Mouse (Mus musculus) right cerebral cortex, postnatal 25 days (tissue): ENCODE measurements around the gene Ccr2.
"Not testable (repeated sequence)": the region's sequence is repeated elsewhere in the genome, so short reads cannot be mapped to it uniquely, and the experiment has no call there.

Source experiments
- DNase-seq: peaks from one replicate; pipeline ENCODE4 v3.0.0; 2022

Gene Ccr2

DNA sequence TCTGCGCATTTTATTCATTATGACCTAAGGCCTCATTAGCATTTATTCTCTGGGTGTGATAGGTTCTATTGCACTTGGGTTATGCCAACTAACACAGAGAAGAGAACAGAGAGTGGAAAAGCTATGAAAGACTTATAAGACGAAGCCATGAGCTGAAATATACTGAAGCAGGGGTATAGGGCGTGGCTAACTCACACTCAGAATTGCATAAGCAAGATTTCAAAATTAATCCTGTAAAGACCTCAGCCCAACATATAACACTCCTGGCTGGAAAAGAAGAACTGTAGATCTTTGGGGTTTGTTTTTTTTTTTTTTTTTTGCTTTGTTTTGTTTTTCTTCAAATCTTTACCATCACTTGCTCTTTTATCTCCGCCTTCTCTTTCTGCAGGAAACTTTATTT lies at the start of gene Ccr2:
Gene Ccr2 (plus strand): TSS at position 228 of the 400 bp plus-strand sequence.
- no peak for DNase-seq

DNA sequence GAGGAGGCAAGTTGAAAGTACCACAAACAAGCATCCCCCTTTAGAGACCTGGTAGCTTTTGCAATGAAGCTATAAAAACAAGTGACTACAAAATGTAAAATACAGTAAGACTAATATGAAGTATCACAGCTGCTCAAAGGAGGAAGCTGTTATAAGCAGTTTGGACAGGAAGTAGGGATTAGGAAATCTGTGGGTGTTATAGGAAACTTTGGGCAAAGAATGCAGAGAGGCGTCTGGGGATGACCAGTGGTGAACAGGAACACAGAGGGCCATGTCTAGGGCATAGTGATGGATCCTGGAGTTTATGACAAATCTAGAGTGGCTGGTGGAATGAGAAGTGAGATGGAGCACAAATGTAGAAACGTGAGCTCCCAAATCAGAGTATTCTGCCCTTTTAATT lies 48.2 kb upstream of the Ccr2 start:
- no peak for DNase-seq

DNA sequence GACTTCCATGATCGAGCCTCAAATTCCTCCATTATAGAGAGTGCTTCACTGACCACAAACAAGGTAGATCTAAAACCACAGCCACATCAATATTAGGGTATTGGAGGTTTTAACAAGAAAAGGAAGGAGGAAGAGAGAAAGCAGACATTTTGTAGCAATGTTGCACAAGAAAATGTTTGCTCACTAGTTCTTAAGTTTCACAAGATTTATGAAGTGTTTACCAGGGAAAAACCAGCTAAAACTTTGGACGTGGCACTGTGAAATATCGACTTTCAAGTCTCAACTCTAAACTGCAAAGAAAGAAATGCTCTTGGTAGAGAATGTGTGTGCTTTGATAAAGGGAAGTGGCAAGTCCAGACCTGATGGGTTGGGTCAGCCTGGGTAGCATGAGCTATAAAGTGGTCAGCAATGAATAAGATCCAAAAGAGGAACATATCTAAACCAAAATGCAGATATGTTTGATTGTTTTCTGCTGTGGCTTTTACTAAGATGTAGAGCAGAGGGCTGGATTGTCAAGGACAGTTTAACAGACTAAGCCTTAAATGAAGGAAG lies 45.5 kb upstream of the Ccr2 start:
- DNase-seq, result no peak

DNA sequence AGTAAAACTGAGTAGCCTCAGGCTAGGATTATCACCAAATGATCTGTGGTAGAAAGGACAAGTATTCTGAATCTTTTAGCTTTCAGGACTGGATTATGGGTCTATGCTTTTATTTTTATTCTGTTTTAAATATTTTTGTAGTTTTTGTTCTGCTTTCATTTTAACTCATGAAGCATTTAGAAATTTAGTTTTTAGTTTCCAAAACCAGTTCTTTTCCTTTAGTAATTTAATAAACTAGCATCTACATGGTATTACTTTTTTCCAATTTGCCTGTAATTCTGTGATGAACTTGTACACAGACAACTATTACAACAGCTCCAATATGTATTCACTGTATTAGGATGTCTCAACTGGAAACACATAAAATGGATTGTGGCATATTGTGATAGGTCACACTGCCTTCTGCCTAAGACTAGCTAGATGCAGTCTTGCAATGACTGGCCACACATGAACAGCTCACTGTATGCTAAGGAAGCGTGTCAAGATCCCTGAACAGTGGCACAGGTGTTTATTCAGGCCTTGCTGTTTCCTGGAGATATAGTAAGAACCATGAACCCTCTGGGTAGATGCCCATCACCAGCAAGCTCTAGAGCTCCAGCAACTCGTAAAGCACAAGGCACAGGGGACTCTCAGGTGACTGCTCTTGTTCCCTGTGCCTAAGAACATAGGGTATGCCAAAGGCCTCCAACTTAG lies 41.9 kb upstream of the Ccr2 start:
- DNase-seq, result no peak

DNA sequence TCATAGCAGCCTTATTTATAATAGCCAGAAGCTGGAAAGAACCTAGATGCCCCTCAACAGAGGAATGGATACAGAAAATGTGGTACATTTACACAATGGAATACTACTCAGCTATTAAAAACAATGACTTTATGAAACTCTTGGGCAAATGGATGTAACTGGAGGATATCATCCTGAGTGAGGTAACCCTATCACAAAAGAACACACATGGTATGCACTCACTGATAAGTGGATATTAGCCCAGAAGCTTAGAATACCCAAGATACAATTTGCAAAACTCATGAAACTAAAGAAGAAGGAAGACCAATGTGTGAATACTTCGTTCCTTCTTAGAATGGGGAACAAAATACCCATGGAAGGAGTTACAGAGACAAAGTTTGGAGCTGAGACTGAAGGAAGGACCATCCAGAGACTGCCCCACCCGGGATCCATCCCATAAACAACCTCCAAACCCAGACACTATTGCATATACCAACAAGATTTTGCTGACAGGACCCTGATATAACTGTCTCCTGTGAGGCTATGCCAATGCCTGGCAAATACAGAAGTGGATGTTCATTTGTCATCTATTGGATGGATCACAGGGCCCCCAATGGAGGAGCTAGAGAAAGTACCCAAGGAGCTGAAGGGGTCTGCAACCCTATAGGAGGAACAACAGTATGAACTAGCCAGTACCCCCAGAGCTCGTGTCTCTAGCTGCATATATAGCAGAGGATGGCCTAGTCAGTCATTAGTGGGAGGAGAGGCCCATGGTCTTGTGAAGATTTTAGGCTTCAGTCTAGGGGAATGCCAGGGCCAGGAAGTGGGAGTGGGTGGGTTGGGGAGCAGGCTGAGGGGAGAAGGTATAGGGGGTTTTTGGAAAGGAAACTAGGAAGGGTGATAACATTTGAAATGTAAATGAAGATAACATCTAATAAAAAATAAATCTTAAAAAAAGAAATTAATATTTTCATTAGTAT lies 40.0 kb upstream of the Ccr2 start:
- not testable (repeated sequence) for DNase-seq

DNA sequence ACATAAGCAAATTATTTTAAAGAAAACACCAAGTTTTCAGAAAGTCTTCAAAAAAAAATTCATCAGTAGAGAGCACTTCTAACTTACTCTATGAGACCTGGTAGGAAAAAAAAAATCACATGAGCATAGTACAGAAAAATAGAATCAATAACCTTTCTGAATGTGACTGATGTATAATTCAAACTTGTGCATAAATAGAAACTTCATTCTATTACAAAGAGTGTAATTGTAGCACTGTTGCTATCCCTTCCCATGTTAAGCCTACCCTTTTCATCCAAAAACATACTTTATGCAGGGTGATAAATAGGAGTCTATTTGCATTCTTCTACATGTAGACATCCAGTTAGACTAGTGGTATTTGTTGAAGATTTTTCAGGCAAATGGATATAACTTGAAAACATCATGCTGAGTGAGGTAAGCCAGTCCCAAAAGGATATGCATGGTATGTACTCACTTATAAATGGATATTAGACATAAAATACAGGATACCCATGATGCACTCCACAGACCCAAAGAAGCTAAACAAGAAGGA lies 35.1 kb upstream of the Ccr2 start:
- no peak for DNase-seq

DNA sequence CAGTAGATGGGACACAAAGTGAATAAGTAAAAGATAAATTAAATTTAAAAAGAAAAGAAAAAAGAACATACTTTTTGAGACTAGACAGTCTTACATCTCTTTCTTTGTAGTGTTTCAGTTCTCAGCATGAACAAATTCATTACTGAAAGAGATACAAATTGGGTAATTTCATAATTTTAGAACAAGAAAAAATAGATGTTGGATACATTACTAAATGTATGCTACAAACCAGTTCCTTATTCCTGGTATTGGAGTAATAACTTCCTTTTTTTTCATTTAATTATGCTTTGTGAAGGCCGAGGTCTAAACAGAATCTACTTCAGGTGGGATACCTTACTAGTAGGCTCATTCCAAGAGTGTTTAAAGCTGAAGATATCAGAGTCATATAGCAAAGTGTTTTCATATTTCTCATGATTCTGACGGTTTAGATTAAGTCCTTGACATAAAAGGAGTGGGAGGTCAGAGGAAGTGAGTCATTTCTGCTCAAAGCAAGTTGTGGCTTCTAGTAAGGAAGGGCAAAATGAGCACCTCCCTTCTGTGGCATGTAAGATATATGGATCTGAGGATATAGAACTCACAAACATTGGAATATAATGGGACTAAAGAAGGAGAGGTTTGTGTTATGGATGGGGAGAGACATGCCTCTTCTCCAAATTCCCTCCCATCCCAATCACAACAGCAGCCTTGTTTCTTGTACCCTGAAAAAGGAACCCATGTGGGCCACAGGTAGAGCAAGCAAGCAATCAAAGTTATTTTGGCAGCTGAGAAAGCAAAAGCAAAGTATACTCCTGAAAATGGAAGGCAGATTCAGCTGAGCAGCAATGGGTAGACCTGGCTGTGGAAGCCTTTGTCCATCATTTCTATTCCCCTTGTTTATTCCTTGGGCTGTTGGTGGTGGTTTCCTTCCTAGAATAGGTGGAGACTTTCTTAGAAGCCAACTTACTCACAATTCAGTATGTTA lies 33.4 kb upstream of the Ccr2 start:
- DNase-seq, result no peak

DNA sequence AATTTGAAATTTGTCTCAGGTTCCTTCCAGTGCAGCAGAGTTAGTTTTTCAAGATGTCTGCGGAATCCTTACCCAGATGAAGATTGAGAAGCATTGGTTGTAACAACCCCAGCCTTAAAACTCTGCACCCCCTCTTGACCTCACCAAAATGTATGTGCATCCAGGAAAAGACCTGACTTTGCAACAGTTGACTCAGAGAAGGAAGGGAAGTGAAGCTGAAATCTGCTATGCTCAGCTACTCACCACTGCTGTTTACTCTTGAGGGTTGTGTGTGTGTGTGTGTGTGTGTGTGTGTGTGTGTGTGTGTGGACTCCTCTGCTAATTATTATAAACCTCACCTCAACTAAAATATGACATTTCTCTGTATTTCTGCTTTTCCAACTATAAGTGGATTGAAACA lies 30.2 kb upstream of the Ccr2 start:
- DNase-seq, result no peak

DNA sequence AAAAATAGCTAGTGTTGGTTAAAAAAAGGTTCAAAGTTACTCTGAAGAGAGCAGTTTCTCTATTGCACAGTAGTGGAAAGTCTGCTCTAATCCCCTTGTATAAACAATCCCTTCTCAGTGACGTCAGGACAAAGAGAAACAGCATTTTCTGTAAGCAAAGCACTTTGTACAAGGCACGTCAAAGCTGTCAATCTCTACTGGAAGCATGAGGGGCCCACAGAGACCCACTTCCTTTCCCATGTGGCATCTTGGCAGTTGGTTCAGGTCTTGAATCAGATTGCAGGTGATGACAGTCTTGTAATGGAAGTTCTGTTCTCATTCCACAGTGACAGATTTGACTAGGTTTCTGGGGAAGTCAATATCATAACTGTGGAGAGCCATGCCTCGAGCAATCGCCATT lies 21.9 kb upstream of the Ccr2 start:
- no peak for DNase-seq

DNA sequence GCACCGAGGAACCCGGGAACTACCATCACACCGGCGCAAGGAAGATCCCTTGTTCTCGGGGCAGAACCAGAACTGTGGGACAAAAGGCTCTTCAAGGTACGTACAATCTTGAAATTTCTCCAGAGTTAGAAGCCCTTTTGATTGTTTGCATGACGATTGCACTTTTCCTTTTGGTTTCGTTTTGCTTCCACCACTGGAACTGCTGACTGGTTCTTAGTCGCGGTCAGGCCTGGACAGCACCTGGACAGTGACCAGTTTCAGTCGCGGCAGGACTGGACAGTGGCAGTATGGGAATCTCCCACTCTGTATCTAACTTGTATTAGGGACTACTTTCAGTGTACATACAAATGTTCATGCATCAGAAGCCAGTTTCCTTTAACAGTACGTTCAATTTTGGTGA lies 21.3 kb upstream of the Ccr2 start:
- DNase-seq, result not testable (repeated sequence)

DNA sequence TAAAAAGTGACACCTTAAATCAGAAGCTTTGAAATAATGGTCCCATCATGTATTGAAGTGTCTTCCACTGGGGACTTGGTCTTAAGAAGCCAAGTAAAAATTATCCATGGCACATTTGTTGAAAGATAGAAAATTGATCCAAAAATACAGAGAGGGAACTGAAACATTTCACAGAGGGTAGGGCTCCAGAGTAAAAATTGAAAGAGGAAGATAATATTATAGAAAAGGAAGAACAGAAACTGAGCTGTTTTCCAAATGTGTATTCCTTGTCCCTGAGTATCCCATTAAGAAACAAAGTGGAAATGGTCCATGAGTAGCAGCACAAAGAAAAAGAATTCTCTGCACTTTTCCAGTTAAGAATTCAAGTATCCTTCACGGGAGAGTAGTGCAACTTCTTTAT lies 11.3 kb upstream of the Ccr2 start:
- no peak for DNase-seq

DNA sequence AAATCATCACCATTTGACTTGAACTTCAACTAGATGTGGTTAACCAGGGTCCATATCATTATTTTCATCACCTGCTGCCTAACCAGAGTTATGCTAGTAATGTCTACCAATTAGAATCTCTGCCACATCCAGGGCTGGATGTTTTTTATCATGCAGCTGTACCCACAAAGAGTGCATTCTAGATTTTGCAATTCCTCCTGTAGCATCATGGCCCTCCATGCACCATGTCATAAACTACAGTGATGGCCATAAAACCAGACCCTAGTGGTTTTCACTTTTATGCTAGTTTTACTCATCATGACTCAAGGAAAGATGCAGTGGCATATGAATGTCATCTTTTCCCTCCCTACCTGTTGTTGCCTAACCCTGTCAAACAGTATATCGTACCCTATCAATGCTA lies 2.6 kb upstream of the Ccr2 start:
- DNase-seq, result no peak

DNA sequence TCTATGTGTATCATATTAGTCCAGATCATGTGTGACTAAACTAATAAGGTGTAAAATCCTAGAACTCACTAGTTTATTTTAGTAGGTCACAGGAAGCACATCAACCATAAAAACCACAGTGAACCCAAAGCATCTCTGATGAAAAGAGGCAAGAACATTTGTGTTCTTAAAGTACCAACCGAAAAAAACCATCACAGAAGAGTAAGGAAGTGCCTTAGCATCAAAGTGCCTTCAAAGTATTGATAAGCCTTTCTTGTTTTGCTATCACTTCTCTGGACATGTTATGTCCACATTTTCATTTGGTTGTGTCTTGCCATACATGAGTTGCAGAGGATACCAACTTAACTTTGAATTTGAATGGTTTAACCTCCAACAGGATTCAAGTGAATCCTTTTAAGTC lies 1.4 kb upstream of the Ccr2 start:
- DNase-seq, result no peak

DNA sequence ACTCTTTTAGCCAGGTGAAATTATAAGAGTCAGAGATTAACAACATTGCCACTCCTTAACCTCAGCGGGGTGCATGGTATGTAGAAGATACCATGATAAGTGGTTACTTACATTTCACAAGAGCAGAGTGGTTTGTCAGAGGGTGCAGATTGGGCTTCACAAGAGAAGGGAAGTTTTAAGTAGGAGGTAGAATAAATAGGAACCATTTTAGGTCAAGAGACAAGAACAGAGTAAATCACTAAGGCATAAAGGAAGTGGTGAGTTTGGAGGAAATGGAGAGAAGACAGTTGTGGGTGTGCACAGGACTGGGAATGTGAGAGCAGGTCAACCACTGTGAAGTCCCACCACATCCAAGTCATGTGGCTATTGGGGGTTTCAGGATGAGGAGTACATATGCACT lies 1.4 kb downstream of the Ccr2 start:
- no peak for DNase-seq

DNA sequence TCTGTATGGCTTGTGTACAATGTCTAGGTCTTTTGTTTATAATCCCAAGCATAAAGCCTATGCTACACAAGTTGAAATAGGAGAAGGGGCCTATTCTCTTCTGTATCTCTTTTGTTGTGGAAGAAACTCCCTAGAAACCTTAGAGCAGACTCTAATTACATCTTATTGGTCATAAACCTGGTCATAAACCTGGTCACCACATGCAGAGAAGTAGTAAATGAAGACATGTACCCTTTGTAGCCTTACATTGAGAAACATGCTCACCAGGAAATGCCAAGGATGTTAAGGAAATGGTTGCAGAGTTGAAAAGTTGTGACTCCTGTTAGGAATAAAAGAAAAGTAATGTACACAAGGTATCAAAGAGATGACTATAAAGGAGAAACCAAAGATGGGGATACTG lies 3.4 kb downstream of the Ccr2 start:
- no peak for DNase-seq

DNA sequence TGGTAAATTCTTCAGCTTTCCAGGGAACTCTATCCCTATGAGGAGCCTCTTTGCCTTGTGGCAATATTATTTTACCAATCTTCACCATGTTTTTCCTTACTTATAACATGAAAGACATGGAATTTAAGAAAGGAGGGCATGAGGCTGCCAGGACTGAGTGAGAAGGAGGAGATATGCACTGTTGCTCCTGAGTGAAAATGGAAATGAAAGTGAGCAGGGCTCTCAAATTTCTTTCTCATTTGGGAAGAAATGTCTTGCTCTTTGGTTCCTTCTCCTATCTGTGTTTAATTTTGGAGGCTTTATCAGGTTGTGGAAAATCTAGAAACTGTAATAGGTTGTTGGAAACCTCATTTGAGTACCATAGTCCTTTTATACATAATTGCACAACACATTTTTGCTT lies 5.5 kb downstream of the Ccr2 start:
- DNase-seq, result no peak

DNA sequence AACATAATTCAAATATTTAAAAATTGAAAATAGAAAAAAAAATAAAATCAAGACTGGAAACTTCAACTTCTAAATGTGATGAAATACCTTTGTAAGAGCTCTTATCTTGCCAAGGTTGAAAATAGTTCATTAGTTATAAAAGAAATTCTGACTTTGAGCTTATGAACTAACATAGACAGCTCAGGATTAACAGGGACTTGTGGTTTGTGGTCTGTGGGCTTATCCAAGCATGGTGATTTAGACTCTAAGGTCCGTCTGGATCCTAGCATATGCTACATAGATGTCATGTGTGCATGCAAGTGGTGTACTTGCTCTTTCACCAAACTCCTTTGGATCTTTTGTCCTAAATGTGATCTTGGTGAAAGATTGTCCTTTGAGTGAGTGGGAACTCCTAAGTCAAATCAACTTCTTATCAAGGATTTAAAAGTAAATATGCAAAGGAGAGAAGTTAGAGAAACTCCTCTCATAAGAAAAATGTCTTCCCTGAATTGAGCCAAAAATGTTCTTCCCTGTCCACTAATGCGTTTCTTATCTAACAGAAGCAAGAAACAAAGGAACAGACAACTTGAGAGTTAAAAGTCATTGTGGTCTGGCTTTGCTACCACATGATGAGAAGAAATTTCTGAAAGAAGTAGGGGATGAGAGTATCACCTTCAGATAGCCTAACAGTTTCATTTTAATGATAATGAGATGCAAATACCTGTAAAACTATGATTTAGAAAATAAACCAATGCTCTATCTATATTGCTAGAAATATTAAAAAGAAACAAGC lies 6.8 kb downstream of the Ccr2 start:
- no peak for DNase-seq

DNA sequence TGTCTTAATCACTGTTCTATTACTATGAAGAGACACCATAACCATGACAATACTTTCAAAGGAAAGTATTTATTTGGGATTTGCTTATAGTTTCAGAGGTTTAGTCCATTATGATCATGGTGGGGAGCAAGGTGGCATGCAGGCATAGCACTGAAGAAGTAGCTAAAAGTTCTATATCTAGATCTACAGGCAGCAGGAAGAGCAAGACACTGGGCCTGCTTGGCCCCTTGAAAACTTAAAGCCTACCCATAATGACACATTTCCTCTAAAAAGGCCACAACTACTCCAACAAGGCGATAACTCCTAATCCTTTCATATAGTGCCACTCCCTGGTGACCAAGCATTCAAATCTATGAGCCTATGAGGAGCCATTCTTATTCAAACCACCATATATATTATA lies 10.2 kb downstream of the Ccr2 start:
- DNase-seq, result no peak

DNA sequence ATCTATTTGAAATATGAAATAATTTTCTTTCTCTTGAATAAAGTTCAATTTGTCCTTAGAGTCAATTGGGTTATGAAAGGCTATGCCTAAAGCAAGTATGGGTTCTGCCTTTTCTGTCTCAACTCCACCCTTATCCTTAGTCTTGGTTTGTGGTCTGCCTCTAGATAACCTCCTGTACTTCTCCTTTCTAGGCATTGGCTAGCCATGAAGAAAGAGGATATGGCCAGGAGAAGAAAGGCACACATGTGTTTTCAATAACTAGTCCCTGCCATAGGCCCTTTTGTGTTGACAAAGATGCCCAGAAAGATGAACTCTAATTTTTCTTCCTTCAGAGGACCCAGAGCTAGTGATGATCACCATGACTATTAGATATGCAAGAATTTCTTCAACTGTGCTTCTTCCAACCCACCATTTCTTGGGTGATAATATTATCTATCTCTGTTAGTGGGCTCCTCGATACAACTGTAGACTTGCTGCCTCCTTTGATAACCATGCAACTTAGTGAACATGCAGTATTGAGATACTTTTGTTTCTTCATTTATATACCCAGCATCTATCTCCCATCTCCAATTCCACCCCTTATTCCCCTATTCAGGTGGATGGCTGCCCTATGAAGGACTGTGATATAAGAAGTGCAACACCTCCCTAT lies 11.0 kb downstream of the Ccr2 start:
- DNase-seq, result no peak

DNA sequence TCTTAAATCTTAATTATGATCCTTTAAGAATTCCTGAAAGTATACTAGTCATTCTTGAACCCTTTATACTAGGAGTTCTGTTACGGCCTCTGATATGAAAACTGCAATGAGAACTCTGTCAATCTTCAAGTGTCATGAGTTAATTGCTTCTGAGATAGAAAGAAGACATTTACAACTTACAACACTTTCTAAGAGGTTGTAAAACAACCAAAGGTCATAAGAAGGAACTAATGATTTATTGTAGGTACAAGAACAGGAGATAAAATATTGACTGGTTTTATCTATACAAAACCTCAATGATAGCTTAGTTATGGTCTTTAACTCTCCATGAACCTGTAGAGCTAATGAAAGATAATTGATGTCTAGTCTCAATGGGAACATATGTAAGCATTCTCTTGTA lies 12.0 kb downstream of the Ccr2 start:
- DNase-seq, result no peak

DNA sequence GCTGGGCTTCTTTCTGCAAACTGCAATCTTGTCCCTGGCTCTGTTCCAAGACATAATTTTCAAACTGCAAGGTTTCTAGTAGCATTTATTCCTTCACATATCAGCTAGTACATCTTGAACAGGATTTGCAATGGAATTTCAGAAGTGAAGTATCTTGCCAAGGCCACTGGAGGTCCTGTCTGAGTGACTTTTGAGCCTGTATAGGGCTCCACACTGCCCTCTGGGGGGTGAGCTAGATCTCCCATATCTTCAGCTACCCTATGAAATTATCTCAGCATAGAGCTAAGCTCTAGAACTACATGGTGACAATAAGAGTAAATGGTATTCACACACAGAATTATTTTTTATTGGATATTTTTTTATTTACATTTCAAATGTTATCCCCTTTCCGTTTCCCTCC lies 16.7 kb downstream of the Ccr2 start:
- no peak for DNase-seq
